Mouse (Mus musculus) limb, embryonic 14.5 days (tissue): ENCODE results near the gene Ocm. TPM values are rescaled to one million over a fixed set of nuclear protein-coding genes. Genes with fewer than 3 reads are reported as not detected.
A peak's percentile ranks its signal among the peaks of the same experiment; 100 is the strongest.

Experiments used
- ATAC-seq: fragments of 200-750 bp; cut with Nextera tagmentation; 2 replicates; pipeline ENCODE4 v1.8.0; 2017; ENCODE audit warnings: low read depth, moderate number of reproducible peaks, moderate TSS enrichment; ENCODE audit not compliant: low FRiP score
- DNase-seq: peaks from one replicate; pipeline ENCODE4 v3.0.0-alpha.2; 2015; ENCODE audit warnings: low spot score
- H3K27ac ChIP-seq: fragments of 300-500 bp; sonication (generic); replicated peaks from 2 replicates; pipeline ENCODE4 v1.5.1; 2014; ENCODE audit warnings: low read depth, mild to moderate bottlenecking, low read length, moderate library complexity, mixed read lengths
- H3K27me3 ChIP-seq: fragments of 300-500 bp; sonication (generic); 2 replicates; pipeline ENCODE4 v1.6.1; 2014; ENCODE audit warnings: low read length, mixed read lengths; ENCODE audit not compliant: control insufficient read depth, insufficient read depth
- H3K36me3 ChIP-seq: fragments of 300-500 bp; sonication (generic); 2 replicates; pipeline ENCODE4 v1.6.1; 2014; ENCODE audit warnings: mild to moderate bottlenecking, low read length, moderate library complexity, mixed read lengths; ENCODE audit not compliant: control insufficient read depth, insufficient read depth
- H3K4me1 ChIP-seq: fragments of 300-500 bp; sonication (generic); 2 replicates; pipeline ENCODE4 v1.6.1; 2014; ENCODE audit warnings: antibody characterized with exemption, low read length, mixed read lengths; ENCODE audit not compliant: control insufficient read depth, insufficient read depth
- H3K4me2 ChIP-seq: fragments of 300-500 bp; sonication (generic); replicated peaks from 2 replicates; pipeline ENCODE4 v1.6.1; 2014; ENCODE audit warnings: low read depth, mild to moderate bottlenecking, low read length, moderate library complexity; ENCODE audit not compliant: severe bottlenecking
- H3K4me3 ChIP-seq: fragments of 300-500 bp; sonication (generic); replicated peaks from 2 replicates; pipeline ENCODE4 v1.5.1; 2014; ENCODE audit warnings: low read length
- H3K9ac ChIP-seq: fragments of 300-500 bp; sonication (generic); 2 replicates; pipeline ENCODE4 v1.6.1; 2014; ENCODE audit warnings: mild to moderate bottlenecking, low read depth, low read length, moderate library complexity; ENCODE audit not compliant: severe bottlenecking
- H3K9me3 ChIP-seq: fragments of 300-500 bp; sonication (generic); 2 replicates; pipeline ENCODE4 v1.6.1; 2016; ENCODE audit warnings: low read length; ENCODE audit not compliant: control insufficient read depth
- POLR2A ChIP-seq: fragments of 200-500 bp; IDR thresholded peaks from 2 replicates; pipeline ENCODE4 v1.8.0; 2012; ENCODE audit warnings: inconsistent platforms, mild to moderate bottlenecking, moderate library complexity, borderline replicate concordance; ENCODE audit not compliant: insufficient read depth, insufficient read length; ENCODE audit errors: extremely low read depth
- WGBS: fragments of 180-500 bp; shearing (Covaris S2); extraction: QIAGEN DNeasy Blood & Tissue Kit; methylation state at CpG from one replicate; pipeline ENCODE4 v1.1.7; 2014; 5-methylcytosine and 5-hydroxymethylcytosine counted together
- polyA plus RNA-seq, 2 experiments: library from polyadenylated mRNA; depleted of rRNA in 1 of 2; stranded (reverse) in 1 of 2; unstranded in 1 of 2; fragments of >200 nt; fragmentation: Nextera tagmentation in 1 of 2; extraction: Ambion mirVana in 1 of 2; gene quantifications; 2 replicates each; pipeline versions ENCODE4 v1.2.1 to v1.2.3; 2012 to 2014

Gene Ocm
- polyA plus RNA-seq, 2 experiments: not detected

GRCm38 (mm10) chr5:144040720-144041364, 14.4 kb upstream of the Ocm start:
- no peaks in the 10 kb centered on the region for H3K36me3 ChIP-seq
- H3K4me2 ChIP-seq: no peak overlapping the region
- ATAC-seq (no peak), DNase-seq (peak; percentile 56)
- no peak overlapping the region for H3K27ac ChIP-seq
- no peaks in the 10 kb centered on the region for H3K9me3 ChIP-seq
- no peak overlapping the region for H3K4me3 ChIP-seq
- 43% methylated on average over 11 of the region's 11 CpGs for WGBS
- H3K9ac ChIP-seq: no peak overlapping the region
- no peaks in the 10 kb centered on the region for H3K27me3 ChIP-seq
- no peaks in the 10 kb centered on the region for H3K4me1 ChIP-seq
- TF ChIP-seq POLR2A: no peak

- Histone ChIP-seq H3K27ac (no peak overlapping the region), H3K9ac (no peak overlapping the region), H3K9me3 (no peaks in the 10 kb centered on the region), H3K27me3 (no peaks in the 10 kb centered on the region), H3K36me3 (no peaks in the 10 kb centered on the region), H3K4me3 (no peak overlapping the region), H3K4me1 (no peaks in the 10 kb centered on the region), H3K4me2 (no peak overlapping the region)
- ATAC-seq (no peak), DNase-seq (no peak)
- whole genome bisulfite sequencing: 90% methylated on average over 5 of the region's 5 CpGs
- TF ChIP-seq POLR2A: no peak
Observed at GRCm38 (mm10) chr5:144039886-144040285, 13.4 kb upstream of the Ocm start.

- H3K9me3 ChIP-seq: no peaks in the 10 kb centered on the region
- no peak overlapping the region for H3K4me2 ChIP-seq
- DNase-seq (no peak), ATAC-seq (no peak)
- no peaks in the 10 kb centered on the region for H3K36me3 ChIP-seq
- whole genome bisulfite sequencing: 76% methylated on average over 9 of the region's 9 CpGs
- no peak overlapping the region for H3K9ac ChIP-seq
- no peaks in the 10 kb centered on the region for H3K4me1 ChIP-seq
- H3K27ac ChIP-seq: no peak overlapping the region
- no peaks in the 10 kb centered on the region for H3K27me3 ChIP-seq
- no peak for TF ChIP-seq POLR2A
- H3K4me3 ChIP-seq: no peak overlapping the region
Observed at GRCm38 (mm10) chr5:144039156-144039675, 12.7 kb upstream of the Ocm start.

- Histone ChIP-seq H3K4me1 (no peaks in the 10 kb centered on the region), H3K36me3 (no peaks in the 10 kb centered on the region), H3K27me3 (no peaks in the 10 kb centered on the region), H3K9me3 (no peaks in the 10 kb centered on the region), H3K9ac (no peak overlapping the region), H3K27ac (no peak overlapping the region), H3K4me2 (no peak overlapping the region), H3K4me3 (no peak overlapping the region)
- ATAC-seq (no peak), DNase-seq (no peak)
- WGBS: 55% methylated on average over 17 of the region's 17 CpGs
- TF ChIP-seq POLR2A: no peak
Observed at GRCm38 (mm10) chr5:144036952-144037351, 10.5 kb upstream of the Ocm start.

- Histone ChIP-seq H3K4me1 (no peaks in the 10 kb centered on the region), H3K9ac (no peak overlapping the region), H3K27ac (no peak overlapping the region), H3K27me3 (no peaks in the 10 kb centered on the region), H3K36me3 (no peaks in the 10 kb centered on the region), H3K4me2 (no peak overlapping the region), H3K4me3 (no peak overlapping the region), H3K9me3 (no peaks in the 10 kb centered on the region)
- DNase-seq (no peak), ATAC-seq (no peak)
- 76% methylated on average over 7 of the region's 7 CpGs for WGBS
- TF ChIP-seq POLR2A: no peak
Observed at GRCm38 (mm10) chr5:144034567-144034966, 8.1 kb upstream of the Ocm start.
